Mouse (Mus musculus): ENCODE data around the gene Mcm9.

GRCm38 (mm10) chr10:53581087-53581486 is 49.2 kb downstream of the Mcm9 start:
- TF ChIP-seq POLR2A (IDR thresholded peaks at IDR 0.05; ENCODE audit: insufficient read depth, low read depth, low read length) (no peak), CTCF (IDR thresholded peaks at IDR 0.05) (no peak), EP300 (IDR thresholded peaks at IDR 0.05; ENCODE audit: insufficient read depth, low read depth, low read length) (no peak)
